Mouse (Mus musculus) 416B (cell line): ENCODE measurements around the gene Lamtor4.
A peak's percentile ranks its signal among the peaks of the same experiment; 100 is the strongest.
"Not testable (repeated sequence)": the region's sequence is repeated elsewhere in the genome, so short reads cannot be mapped to it uniquely, and the experiment has no call there.

Experiments
- DNase-seq: peaks from one replicate; pipeline ENCODE4 v3.0.0; 2011; ENCODE audit warnings: low read depth

Gene Lamtor4

GRCm38 (mm10) chr5:138255353-138256093, at the start of gene Lamtor4:
Gene Lamtor4, plus strand, starts transcription at chr5:138255482.
- DNase-seq = peak; percentile 99

- DNase-seq = peak; percentile 60
Observed at GRCm38 (mm10) chr5:138207253-138207652, 48.0 kb upstream of the Lamtor4 start.

- no peak for DNase-seq
Observed at GRCm38 (mm10) chr5:138207873-138208272, 47.4 kb upstream of the Lamtor4 start.

DNA sequence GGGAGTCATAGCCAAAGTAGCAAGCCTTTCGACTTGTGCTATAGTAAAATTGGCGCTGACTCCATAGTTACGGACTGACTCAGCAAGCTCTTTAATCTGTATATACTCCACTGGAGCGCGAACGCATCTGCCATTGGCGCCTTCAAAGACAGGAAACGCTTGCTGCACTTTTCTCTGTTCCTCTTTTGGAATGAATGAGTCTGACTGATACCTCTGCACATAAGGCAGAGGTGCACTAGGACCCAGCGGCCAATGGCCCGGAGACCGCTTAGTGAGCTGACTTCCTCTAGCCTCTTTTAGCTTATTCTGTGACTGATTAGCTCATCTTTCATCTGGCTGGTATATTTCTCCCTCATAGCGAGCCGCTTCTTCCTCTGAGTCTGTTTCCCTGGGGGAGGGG, 38.6 kb upstream of the Lamtor4 start:
- DNase-seq = not testable (repeated sequence)

- DNase-seq = no peak
Observed at GRCm38 (mm10) chr5:138219864-138220263, 35.4 kb upstream of the Lamtor4 start.

- peak; percentile 91 for DNase-seq
Observed at GRCm38 (mm10) chr5:138222111-138222510, 33.2 kb upstream of the Lamtor4 start.

- peak; percentile 51 for DNase-seq
Observed at GRCm38 (mm10) chr5:138223287-138223686, 32.0 kb upstream of the Lamtor4 start.

GRCm38 (mm10) chr5:138225700-138226099, 29.6 kb upstream of the Lamtor4 start, which contains the start of gene Nxpe5:
Gene Nxpe5, plus strand, starts transcription at chr5:138225898.
- peak; percentile 54 for DNase-seq

DNA sequence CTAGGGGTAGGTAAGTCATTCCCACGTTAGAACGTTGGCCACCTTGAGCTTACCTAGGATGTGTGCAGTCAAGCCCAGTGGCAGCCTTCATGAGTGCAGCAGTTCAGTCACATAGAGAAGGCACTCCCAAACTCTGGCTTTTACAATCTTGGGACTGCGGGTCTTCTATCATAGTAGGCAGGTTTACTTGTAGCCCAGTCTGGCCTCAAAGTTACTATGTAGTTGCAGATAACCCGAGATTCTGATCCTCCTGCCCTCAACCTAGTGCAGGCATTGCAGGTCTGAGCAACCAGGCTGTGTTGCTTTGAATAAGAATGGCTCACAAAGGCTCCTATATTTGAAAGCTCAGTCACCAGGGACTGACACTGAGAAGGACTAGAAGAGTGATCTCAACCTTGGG, 28.8 kb upstream of the Lamtor4 start:
- DNase-seq = peak; percentile 62

DNA sequence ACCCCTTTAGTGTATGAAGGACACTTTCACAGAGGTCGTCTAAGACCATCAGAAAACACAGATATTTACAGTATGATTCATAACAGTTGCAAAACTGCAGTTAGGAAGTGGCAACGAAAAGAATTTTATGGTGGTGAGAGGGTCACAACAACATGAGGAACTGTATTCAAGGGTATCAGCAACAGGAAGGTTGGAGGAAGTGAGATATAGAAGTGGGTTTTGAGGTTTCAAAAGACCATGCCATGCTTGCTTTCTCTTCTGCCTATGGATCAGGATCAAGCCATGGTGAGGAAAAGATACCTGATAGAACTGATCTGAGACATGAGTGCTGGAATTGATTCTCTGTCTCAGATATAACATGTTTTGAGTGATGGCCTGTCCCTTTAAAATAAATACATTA, 27.9 kb upstream of the Lamtor4 start:
- DNase-seq = peak; percentile 99

GRCm38 (mm10) chr5:138228026-138228425, 27.3 kb upstream of the Lamtor4 start:
- DNase-seq = peak; percentile 87

DNA sequence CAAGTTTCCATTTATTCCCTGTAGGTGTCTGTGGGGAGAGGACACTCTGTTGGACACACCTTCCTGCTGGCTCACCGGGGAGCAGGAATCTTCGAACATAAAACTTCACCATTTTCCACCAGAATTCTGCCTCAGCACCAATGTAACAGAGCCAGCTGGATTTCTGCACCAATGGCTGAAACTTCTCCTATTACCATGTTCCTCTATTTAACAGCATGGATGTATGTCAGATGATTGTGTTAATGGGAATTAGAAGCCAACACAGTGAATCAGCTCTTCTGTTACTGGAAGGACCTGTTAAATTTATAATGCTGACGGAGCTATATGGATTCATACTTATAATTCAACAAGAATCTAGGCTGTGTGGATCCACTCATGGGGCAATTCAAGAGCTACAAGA, 25.8 kb upstream of the Lamtor4 start:
- no peak for DNase-seq

DNA sequence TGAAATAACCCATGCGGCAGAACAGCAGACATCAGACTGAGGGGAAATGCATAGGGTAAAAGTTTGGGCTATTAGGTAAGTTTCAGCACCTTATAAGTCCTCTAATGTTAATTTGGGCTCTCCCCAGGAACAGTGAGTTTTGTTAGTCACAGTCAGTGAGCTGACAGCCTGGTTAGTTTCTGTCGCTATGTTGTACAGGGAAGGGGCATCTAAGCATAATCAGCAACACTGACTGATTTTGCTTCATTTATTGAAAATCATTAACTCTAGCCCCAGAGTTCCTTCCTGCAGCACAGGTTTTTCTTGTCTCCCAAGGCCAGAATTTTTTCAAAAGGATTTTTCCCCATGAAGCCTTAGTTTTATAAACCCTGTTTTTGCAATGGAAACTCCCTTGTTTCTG, 21.5 kb upstream of the Lamtor4 start:
- no peak for DNase-seq

DNA sequence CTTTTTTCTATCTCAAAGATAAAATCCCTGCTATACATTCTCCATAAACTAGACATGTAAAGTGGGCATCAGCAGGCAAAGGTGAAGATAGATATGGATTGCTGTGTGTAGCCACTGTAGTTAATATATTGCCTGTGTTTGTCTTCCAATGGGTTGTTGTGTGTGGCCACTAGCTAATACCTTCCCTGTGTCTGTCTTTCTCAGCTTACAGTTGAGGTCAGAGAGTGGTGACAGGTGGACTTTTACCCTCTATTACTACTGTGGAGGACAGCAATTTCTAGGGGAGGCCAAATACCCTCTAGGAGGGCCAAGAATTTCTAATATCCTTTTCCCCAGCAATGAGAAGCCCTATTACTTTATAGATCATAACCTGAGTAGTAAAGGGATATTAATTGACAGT, 21.1 kb upstream of the Lamtor4 start:
- no peak for DNase-seq

- peak; percentile 92 for DNase-seq
Observed at GRCm38 (mm10) chr5:138241511-138241910, 13.8 kb upstream of the Lamtor4 start.

DNA sequence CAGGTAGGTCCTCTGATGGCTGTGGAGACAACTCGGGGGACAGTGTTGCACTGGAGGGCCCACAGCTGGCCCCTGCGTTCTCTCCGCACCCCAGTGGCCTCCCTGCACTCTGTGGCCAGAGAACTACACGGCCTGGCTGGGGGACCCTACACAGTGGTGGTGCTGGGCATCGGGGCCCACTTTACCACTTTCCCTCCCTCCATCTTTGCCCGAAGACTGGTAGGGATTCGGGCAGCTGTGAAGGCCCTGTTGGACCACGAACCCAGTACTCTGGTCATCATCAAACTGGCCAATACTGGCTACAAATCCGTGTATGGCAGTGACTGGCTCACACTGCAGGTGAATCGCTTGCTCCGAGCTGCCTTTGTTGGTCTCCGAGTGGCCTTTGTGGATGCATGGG, 4.1 kb upstream of the Lamtor4 start:
- no peak for DNase-seq

GRCm38 (mm10) chr5:138253061-138253460, 2.2 kb upstream of the Lamtor4 start:
- DNase-seq = peak; percentile 69

GRCm38 (mm10) chr5:138256094-138256467, 799 bp downstream of the Lamtor4 start:
- DNase-seq = no peak

GRCm38 (mm10) chr5:138256966-138257584, 1.8 kb downstream of the Lamtor4 start:
- DNase-seq = peak; percentile 99

- no peak for DNase-seq
Observed at GRCm38 (mm10) chr5:138257585-138257978, 2.3 kb downstream of the Lamtor4 start.

DNA sequence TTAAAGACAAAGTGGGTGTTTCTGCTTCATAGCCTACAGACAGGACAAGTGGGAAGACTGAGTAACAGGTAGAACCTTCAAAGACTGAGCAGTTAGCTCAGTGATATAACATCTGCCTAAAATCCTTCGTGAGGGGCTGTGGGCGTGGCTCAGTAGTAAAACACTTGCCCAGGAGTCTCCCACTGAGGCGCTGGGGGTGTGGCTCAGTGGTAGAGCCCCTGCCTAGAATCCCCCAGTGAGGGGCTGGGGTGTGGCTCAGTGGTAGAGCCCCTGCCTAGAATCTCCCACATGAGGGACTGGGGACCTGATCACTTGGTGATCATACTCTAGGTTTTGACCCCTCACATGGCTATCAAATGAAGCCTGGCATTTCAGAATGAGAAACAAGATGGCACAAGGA, 2.8 kb downstream of the Lamtor4 start:
- peak; percentile 48 for DNase-seq

DNA sequence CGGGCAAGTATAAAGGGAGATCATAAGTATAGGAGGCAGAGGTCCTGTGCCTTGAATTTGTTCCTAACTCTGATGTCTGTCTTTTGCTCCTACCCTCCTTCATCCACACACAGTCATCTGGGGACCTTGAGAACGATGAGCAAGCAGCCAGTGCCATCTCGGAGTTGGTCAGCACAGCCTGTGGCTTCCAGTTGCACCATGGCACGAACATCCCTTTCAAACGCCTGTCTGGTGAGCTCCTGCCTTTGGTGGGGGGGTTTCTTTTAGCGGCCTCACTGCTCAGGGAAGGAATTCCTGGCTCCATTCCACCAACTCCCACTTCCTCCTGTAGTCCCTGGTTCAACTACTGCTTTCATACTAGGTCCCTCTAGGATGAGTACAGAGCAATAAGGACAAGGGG, 3.3 kb downstream of the Lamtor4 start:
- DNase-seq = peak; percentile 74

DNA sequence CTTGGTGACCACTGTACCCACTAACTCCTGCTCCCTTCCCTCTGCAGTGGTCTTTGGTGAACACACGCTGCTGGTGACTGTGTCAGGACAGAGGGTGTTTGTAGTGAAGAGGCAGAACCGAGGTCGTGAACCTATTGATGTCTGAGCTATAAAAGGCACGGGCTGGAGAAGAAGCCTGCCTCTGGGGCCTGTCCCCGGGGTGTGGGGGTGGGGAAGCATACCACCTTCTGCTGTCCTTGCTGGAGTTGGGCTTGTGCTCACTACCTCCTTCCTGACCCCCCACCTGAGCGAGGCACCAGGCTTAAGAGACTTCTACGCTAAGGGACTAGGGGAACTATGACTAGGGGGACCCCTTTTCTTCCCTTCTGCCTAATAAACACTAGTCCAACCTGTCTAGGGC, 3.7 kb downstream of the Lamtor4 start:
- peak; percentile 25 for DNase-seq

GRCm38 (mm10) chr5:138260051-138260450, 4.8 kb downstream of the Lamtor4 start:
- DNase-seq = peak; percentile 23
